Mouse (Mus musculus): ENCODE data around the gene Mtx1. TPM values are rescaled to one million over a fixed set of nuclear protein-coding genes. Genes with fewer than 3 reads are reported as not detected.

The Mtx1 gene
- polyA plus RNA-seq, 1 experiment from 2014 or later = 215 TPM

DNA sequence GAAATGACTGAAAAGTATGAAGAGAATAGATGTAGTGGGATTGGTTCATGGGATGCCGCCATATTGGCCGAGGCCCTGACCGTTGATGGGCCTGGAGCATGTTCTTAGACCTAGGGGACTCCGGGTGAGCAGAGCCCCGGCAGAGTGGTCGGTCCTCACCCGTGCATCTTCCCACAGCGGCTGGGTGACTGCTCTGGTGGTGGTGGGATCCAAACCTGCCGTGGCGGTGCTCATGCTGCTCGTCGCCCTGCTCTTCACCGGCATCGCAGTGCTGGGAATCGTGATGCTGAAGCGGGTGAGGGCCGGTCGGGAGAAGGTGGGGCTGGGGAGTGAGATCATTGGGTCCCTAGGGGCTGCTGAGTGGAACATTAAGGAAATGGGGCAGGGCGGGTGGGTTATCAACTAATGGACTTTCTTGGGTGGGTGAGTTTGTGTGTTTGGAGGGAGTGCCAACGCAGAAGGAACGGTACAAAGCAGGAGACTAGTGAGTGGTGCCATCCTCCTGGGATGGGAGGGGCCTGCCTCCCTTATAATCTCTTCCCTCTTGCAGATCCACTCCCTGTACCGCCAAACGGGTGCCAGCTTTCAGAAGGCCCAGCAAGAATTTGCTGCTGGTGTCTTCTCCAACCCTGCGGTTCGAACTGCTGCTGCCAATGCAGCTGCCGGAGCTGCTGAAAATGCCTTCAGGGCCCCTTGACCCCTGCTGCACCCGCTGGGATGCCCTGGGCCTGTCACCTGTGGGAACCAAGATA, 45.0 kb downstream of the Mtx1 start:
- CTCF ChIA-PET = interaction anchor here (0.8 kb wide), 1 partner anchor 11 kb away, joined by 3 read pairs; no protein-coding TSS in a partner anchor
- DNase-seq (ENCODE audit: low read depth, low spot score) (no peak), ATAC-seq (no peak)
- no peaks in the 10 kb centered on the region for H3K27me3 ChIP-seq
- no peak for TF ChIP-seq CTCF (IDR thresholded peaks at IDR 0.05)
- POLR2A ChIA-PET = no interaction called here
- in situ Hi-C loops (cut with MboI; ENCODE audit: low pct_unique_long_range_greater_than_20kb) = no loop called here

DNA sequence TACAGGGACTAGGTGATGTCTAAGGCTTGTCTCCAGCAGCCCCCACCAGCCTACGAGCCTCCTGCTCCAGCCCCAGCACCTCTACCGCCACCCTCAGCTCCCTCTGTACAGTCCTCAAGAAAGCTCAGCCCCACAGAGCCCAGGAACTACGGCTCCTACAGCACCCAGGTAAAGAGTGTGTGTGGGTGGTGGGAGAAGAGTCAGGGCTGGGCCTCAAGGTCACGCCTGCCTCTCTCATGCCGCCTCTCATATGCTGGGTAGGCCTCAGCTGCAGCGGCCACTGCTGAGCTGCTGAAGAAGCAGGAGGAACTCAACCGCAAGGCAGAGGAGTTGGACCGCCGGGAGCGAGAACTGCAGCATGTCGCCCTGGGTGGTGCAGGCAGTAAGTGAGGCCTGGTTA, 47.8 kb downstream of the Mtx1 start:
- in situ Hi-C loops (cut with MboI; ENCODE audit: low pct_unique_long_range_greater_than_20kb) = no loop called here
- ChIA-PET CTCF (interaction anchor here (1.9 to 2.4 kb wide), 4 partner anchors 9 to 92 kb away, joined by 4 to 12 read pairs (median 10); no protein-coding TSS in a partner anchor), POLR2A (no interaction called here)
- ATAC-seq (no peak), DNase-seq (ENCODE audit: low read depth, low spot score) (no peak)
- no peaks in the 10 kb centered on the region for H3K27me3 ChIP-seq
- no peak for TF ChIP-seq CTCF (IDR thresholded peaks at IDR 0.05)

DNA sequence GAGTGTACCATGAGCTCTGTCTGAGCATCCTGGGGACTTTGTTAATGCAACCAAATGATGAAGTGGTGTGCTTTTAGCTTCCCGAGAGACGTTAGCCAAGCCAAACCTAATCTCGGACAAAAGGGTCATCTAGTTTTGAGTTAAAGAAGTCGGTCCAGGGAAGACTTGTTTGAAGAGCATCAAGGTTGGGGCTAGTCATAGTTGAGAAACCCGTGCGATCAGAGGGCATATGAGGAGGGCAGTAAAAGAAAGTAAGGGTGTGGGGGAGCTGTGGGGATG, 48.8 kb downstream of the Mtx1 start:
- DNase-seq (ENCODE audit: low read depth, low spot score) (peak; percentile 19), ATAC-seq (no peak)
- H3K27me3 ChIP-seq = no peaks in the 10 kb centered on the region
- CTCF ChIA-PET = interaction anchor here (1.2 to 2.5 kb wide), 10 partner anchors 10 to 124 kb away, joined by 3 to 12 read pairs (median 6); no protein-coding TSS in a partner anchor
- POLR2A ChIA-PET = interaction anchor here (0.7 to 1.8 kb wide), 9 partner anchors 9 to 91 kb away, joined by 3 to 11 read pairs (median 3); partner anchors contain the start of genes Gba and Krtcap2
- in situ Hi-C loops (cut with MboI; ENCODE audit: low pct_unique_long_range_greater_than_20kb) = no loop called here
- TF ChIP-seq CTCF (IDR thresholded peaks at IDR 0.05) = no peak

DNA sequence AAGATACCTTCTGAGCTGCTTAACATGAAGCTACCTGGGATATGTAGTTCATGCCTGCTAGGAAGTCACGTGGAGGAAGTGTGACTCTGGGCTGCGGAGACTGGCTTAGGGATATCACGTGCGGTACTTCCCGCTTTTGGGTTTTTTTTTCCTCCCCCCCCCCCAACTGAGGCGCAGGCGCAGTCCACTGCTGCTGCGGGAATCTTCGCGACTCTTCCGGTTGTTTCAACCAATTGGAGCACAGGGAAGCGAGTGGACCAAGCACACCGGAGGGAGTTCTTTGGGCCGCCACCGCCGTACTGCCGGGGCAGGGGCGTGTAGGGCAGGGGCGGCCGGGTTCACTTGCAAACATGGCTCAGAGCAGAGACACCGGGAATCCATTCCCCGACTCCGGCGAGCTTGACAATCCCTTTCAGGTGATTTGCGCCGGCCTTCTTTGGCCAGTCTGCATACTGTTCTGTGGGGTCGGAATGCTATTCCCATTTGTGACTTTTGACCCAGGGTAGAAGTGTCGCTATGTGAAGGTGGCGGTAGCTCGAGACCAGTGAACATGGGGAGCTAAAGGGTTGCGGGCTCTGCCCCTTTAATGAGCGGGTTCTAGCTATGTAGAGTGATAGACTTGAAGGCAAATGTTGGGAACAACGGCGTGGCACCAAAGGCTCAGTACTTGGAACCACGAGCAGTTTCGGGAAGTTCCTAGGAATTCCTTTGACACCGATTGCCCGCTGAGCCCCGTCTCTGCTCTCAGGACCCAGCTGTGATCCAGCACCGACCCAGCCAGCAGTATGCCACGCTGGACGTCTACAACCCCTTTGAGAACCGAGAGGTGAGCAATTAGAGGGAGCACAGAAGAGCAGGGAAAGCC, 49.4 kb downstream of the Mtx1 start, which contains the start of gene Scamp3:
Gene Scamp3 (plus strand): TSS at position 232 of the 865 bp plus-strand sequence.
- CTCF ChIA-PET = interaction anchor here (1.2 to 2.5 kb wide), 10 partner anchors 10 to 125 kb away, joined by 3 to 12 read pairs (median 6); no protein-coding TSS in a partner anchor
- no peaks in the 10 kb centered on the region for H3K27me3 ChIP-seq
- ATAC-seq = peak; percentile 79
- in situ Hi-C loops (cut with MboI; ENCODE audit: low pct_unique_long_range_greater_than_20kb) = no loop called here
- no peak for TF ChIP-seq CTCF (IDR thresholded peaks at IDR 0.05)
- POLR2A ChIA-PET = interaction anchor here (0.6 to 1.8 kb wide), 13 partner anchors 10 to 100 kb away, joined by 3 to 11 read pairs (median 3); partner anchors contain the start of genes Gba and Krtcap2
- peak; percentile 98 for DNase-seq (ENCODE audit: low read depth, low spot score)

DNA sequence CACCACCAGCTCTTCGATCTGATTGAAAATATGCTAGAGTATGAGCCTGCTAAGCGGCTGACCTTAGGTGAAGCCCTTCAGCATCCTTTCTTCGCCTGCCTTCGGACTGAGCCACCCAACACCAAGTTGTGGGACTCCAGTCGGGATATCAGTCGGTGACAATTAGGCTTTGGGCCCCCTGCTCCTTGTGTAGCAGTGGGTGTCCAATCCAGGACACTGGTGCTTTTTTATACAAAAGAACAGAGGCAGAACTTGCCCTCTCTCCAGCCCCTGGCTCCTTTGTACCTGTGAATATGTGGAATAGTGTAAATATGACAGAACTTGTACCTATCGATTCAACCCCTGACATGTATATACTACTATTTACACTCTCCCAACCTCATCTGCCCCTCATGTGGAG, 50.5 kb downstream of the Mtx1 start:
- no peaks in the 10 kb centered on the region for H3K27me3 ChIP-seq
- no peak for ATAC-seq
- TF ChIP-seq CTCF (IDR thresholded peaks at IDR 0.05) = no peak
- CTCF ChIA-PET = interaction anchor here (1.4 to 2.5 kb wide), 3 partner anchors 11 to 86 kb away, joined by 5 to 8 read pairs (median 8); no protein-coding TSS in a partner anchor
- in situ Hi-C loops (cut with MboI; ENCODE audit: low pct_unique_long_range_greater_than_20kb) = no loop called here
- DNase-seq (ENCODE audit: low read depth, low spot score) = no peak
- POLR2A ChIA-PET = interaction anchor here (0.6 to 1.7 kb wide), 6 partner anchors 9 to 86 kb away, joined by 3 to 11 read pairs (median 6); no protein-coding TSS in a partner anchor

DNA sequence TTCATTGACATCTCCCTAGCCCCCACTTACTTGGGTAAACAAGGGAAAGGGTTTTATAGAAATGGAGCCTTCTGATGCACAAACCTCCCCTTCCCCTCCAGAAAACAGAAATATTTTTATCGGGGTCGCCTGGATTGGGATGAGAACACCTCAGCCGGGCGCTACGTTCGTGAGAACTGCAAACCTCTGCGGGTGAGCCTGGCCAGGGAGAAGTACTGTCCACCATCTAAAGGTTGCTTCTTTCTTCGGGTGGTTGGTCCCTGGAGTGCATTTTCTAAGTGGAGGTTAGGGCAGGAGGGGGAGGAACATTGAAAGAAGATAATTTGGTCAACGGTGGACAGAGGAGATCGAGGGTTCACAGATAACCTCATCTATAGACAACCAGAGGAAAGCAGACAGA, 51.3 kb downstream of the Mtx1 start:
- ChIA-PET CTCF (interaction anchor here (1.7 kb wide), 1 partner anchor 18 kb away, joined by 5 read pairs; no protein-coding TSS in a partner anchor), POLR2A (interaction anchor here (1.0 kb wide), 1 partner anchor 10 kb away, joined by 3 read pairs; no protein-coding TSS in a partner anchor)
- ATAC-seq = no peak
- TF ChIP-seq CTCF (IDR thresholded peaks at IDR 0.05) = no peak
- DNase-seq (ENCODE audit: low read depth, low spot score) = no peak
- in situ Hi-C loops (cut with MboI; ENCODE audit: low pct_unique_long_range_greater_than_20kb) = no loop called here
- no peaks in the 10 kb centered on the region for H3K27me3 ChIP-seq

DNA sequence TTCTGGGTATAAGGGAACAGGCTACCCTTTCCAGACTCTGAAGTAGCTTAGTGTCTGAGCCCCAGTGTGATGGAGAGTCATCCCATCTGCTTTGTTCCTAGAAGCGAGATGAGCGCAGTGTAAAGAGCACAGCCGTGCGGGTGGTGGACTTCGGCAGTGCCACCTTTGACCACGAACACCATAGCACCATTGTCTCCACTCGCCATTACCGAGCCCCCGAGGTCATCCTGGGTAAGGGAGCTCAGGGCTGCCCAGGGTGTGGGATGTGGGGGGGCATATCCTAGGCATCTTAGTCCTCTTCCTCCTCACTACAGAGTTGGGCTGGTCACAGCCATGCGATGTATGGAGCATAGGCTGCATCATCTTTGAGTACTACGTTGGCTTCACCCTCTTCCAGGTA, 52.0 kb downstream of the Mtx1 start:
- no peak for TF ChIP-seq CTCF (IDR thresholded peaks at IDR 0.05)
- no peak for DNase-seq (ENCODE audit: low read depth, low spot score)
- ChIA-PET CTCF (interaction anchor here (1.7 kb wide), 1 partner anchor 19 kb away, joined by 5 read pairs; no protein-coding TSS in a partner anchor), POLR2A (interaction anchor here (1.5 kb wide), 1 partner anchor 11 kb away, joined by 6 read pairs; the partner anchor contains the start of gene Clk2)
- in situ Hi-C loops (cut with MboI; ENCODE audit: low pct_unique_long_range_greater_than_20kb) = no loop called here
- no peaks in the 10 kb centered on the region for H3K27me3 ChIP-seq
- ATAC-seq = no peak

DNA sequence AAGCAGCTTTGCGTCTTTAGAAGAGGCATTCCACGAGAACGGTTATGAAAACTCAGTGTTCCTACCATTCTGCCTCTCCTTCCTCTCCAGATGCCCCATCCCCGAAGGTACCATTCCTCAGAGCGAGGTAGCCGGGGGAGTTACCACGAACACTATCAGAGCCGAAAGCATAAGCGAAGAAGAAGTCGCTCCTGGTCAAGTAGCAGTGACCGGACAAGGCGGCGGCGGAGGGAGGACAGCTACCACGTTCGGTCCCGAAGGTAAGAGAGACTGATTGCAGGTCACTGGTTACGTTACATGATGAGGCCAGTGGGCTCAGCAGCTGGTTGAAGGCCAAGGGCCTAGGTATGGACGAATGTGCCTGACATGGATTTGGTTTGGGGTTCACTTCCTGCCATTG, 59.9 kb downstream of the Mtx1 start:
- no peak for ATAC-seq
- in situ Hi-C loops (cut with MboI; ENCODE audit: low pct_unique_long_range_greater_than_20kb) = no loop called here
- H3K27me3 ChIP-seq = no peaks in the 10 kb centered on the region
- ChIA-PET POLR2A (interaction anchor here (1.5 kb wide), 1 partner anchor 10 kb away, joined by 9 read pairs; the partner anchor contains the start of gene Scamp3), CTCF (interaction anchor here (0.9 to 2.2 kb wide), 2 partner anchors 10 to 20 kb away, joined by 3 to 8 read pairs; partner anchors contain the start of gene Scamp3)
- TF ChIP-seq CTCF (IDR thresholded peaks at IDR 0.05) = no peak
- no peak for DNase-seq (ENCODE audit: low read depth, low spot score)

DNA sequence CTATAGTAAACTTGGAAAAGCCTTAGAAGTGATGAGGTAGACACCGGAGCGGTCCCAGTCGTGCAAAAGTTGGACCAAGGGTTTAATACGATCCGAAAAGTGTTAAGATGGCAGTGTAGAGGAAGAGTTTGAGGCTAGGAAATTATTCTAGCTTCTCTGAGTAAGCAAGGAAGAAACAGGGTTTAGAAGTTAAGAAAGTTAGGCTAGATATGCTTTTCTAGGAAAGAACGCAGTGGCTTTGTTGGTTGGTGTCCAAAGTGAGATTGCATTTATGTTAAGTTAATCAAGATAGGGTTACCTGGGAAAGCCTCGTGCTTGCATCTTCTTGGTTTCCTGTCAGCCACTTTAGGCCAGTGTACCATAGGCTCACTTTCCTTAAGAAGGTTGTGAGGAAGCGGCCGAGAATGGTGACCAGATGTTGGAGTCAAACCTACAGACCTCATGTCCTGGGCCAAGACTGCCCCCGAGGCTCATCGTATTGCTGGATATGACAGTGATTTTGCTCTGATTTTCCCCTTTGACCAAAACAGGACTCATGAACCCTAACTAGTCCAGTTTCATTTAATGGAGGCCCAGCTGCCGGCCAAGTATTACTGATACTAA, 61.5 kb downstream of the Mtx1 start:
- ATAC-seq = peak; percentile 4
- no peak for DNase-seq (ENCODE audit: low read depth, low spot score)
- in situ Hi-C loops (cut with MboI; ENCODE audit: low pct_unique_long_range_greater_than_20kb) = no loop called here
- POLR2A ChIA-PET = interaction anchor here (0.6 to 2.2 kb wide), 8 partner anchors 9 to 524 kb away, joined by 3 to 8 read pairs (median 4); partner anchors contain the start of gene Pklr
- no peaks in the 10 kb centered on the region for H3K27me3 ChIP-seq
- no peak for TF ChIP-seq CTCF (IDR thresholded peaks at IDR 0.05)
- CTCF ChIA-PET = interaction anchor here (1.1 to 2.8 kb wide), 4 partner anchors 12 to 78 kb away, joined by 5 to 9 read pairs (median 8); partner anchors contain the start of gene Scamp3
